Comparison of ENCODE assay signal across 8 mouse cellular contexts in genomic region chr4:101647976-101648642, GRCm38 (mm10). TPM values are rescaled to one million over a fixed set of nuclear protein-coding genes. Genes with fewer than 3 reads are reported as not detected.
DNase-seq lines count a peak whose midpoint lies in the region; ATAC-seq lines count a peak whose summit lies in the region.

No protein-coding gene starts in this region.

- peak; percentile 38 to 53 for DNase-seq in lung, adult 18-20 months
- DNase-seq in lung, postnatal 4 days: no peak
- no peak for DNase-seq in embryonic facial prominence, embryonic 10.5 days (ENCODE audit: low spot score)
- DNase-seq in layer of hippocampus, postnatal 36 days: no peak
- no peak for DNase-seq in retina, postnatal 1 day

- peaks cover 27% of the 10 kb centered on the region for H3K4me1 ChIP-seq in embryonic facial prominence, embryonic 10.5 days
- H3K4me1 ChIP-seq in hindbrain, embryonic 15.5 days (replicated peaks): peaks cover 20% of the 10 kb centered on the region
- peaks cover 12% of the 10 kb centered on the region for H3K4me1 ChIP-seq in lung, embryonic 16.5 days (replicated peaks; ENCODE audit: control insufficient read depth, insufficient read depth, low read length)

- 0 out of 2 replicates have a peak, but pooled peaks cover 3% of the 10 kb centered on the region for H3K36me3 ChIP-seq in embryonic facial prominence, embryonic 10.5 days (replicated peaks)
- H3K36me3 ChIP-seq in hindbrain, embryonic 15.5 days: peaks cover 2% of the 10 kb centered on the region; the same call in 1 of the 2 replicates
- H3K36me3 ChIP-seq in lung, embryonic 16.5 days (ENCODE audit: control insufficient read depth, insufficient read depth, low read length): no peaks in the 10 kb centered on the region

- no peaks in the 10 kb centered on the region for H3K27me3 ChIP-seq in embryonic facial prominence, embryonic 10.5 days (replicated peaks; ENCODE audit: low read depth, poor library complexity, severe bottlenecking)
- H3K27me3 ChIP-seq in hindbrain, embryonic 15.5 days: no peaks in the 10 kb centered on the region
- H3K27me3 ChIP-seq in lung, embryonic 16.5 days (ENCODE audit: control insufficient read depth, insufficient read depth, low read depth, low read length): no peaks in the 10 kb centered on the region

- H3K4me2 ChIP-seq in hindbrain, embryonic 15.5 days: peak overlapping the region; percentile 55
- H3K4me2 ChIP-seq in lung, embryonic 16.5 days (ENCODE audit: low read depth, low read length): peak overlapping the region; percentile 72

- peak overlapping the region; percentile 77 for H3K9ac ChIP-seq in hindbrain, embryonic 15.5 days
- H3K9ac ChIP-seq in lung, embryonic 16.5 days (ENCODE audit: low read length): peak overlapping the region; percentile 97

- no peaks in the 10 kb centered on the region for H3K9me3 ChIP-seq in embryonic facial prominence, embryonic 10.5 days
- H3K9me3 ChIP-seq in hindbrain, embryonic 15.5 days: no peaks in the 10 kb centered on the region
- H3K9me3 ChIP-seq in lung, embryonic 16.5 days (ENCODE audit: control insufficient read depth, low read length): no peaks in the 10 kb centered on the region

- WGBS in embryonic facial prominence, embryonic 10.5 days: under 1% methylated on average over 20 of the region's 20 CpGs
- under 1% methylated on average over 20 of the region's 20 CpGs for WGBS in hindbrain, embryonic 15.5 days
- under 1% methylated on average over 20 of the region's 20 CpGs for WGBS in lung, embryonic 16.5 days

- H3K27ac ChIP-seq in embryonic facial prominence, embryonic 10.5 days (replicated peaks): peak overlapping the region; percentile 98
- peak overlapping the region; percentile 91 for H3K27ac ChIP-seq in hindbrain, embryonic 15.5 days (replicated peaks)
- peak overlapping the region; percentile 94 for H3K27ac ChIP-seq in lung, embryonic 16.5 days (ENCODE audit: low read length)

- no peak for ATAC-seq in hindbrain, embryonic 15.5 days (ENCODE audit: low FRiP score, low read depth)
- peak; percentile 1 for ATAC-seq in lung, embryonic 16.5 days (ENCODE audit: low read depth)
- no peak for ATAC-seq in cerebellum, adult (ENCODE audit: insufficient number of reproducible peaks, low FRiP score, low TSS enrichment)

- peak overlapping the region; percentile 89 for H3K4me3 ChIP-seq in embryonic facial prominence, embryonic 10.5 days
- peak overlapping the region; percentile 66 for H3K4me3 ChIP-seq in hindbrain, embryonic 15.5 days
- peak overlapping the region; percentile 89 for H3K4me3 ChIP-seq in lung, embryonic 16.5 days (ENCODE audit: low read length)

RNA-seq across cellular contexts. Expression of gene Leprot, which starts 0.6 kb away (rescaled TPM):
- polyA plus RNA-seq in embryonic facial prominence, embryonic 10.5 days (2016; fragmentation: Nextera tagmentation; extraction: Ambion mirVana): 59.8 and 67.7 TPM in 2 replicates
- 84.5 and 91.3 TPM in 2 replicates for polyA plus RNA-seq in hindbrain, embryonic 15.5 days (2015; fragmentation: Nextera tagmentation; extraction: Ambion mirVana)
- 96.7 and 99.8 TPM in 2 replicates for polyA plus RNA-seq in lung, embryonic 16.5 days (2015; fragmentation: Nextera tagmentation; extraction: Ambion mirVana)
- 10 to 100 TPM; 26.3 to 27.9 TPM for total RNA-seq in layer of hippocampus, postnatal 36 days (2021)

Comparison
In these comparisons a context has a peak if more than half of its experiments do, and no peak if none do; other contexts are left out.
1. DNase-seq: peak in lung, adult 18-20 months (2 of 2); none in lung, postnatal 4 days (0 of 2), embryonic facial prominence, embryonic 10.5 days (single experiment), layer of hippocampus, postnatal 36 days (0 of 2) and retina, postnatal 1 day (single experiment).
2. Peak in every context shown above with its lines, with median percentiles within 50 percentile points of each other: H3K27ac ChIP-seq and H3K4me3 ChIP-seq.